ENCODE assay signal across 9 mouse cellular contexts in genomic region chr4:40837008-40837407, GRCm38 (mm10). TPM values are rescaled to one million over a fixed set of nuclear protein-coding genes. Genes with fewer than 3 reads are reported as not detected.
DNase-seq lines count a peak whose midpoint lies in the region; ATAC-seq and TF ChIP-seq lines count a peak whose summit lies in the region.
"Had no signal": no experiment of that assay in that cellular context is flagged by ENCODE, and none has a peak within 500 bp of the region (broad histone marks: within the 10 kb centered on the region; RNA-seq: fewer than 3 reads in every experiment).

No protein-coding gene starts in this region.

- no peaks in the 10 kb centered on the region for H3K9me3 ChIP-seq in hindbrain, embryonic 16.5 days (ENCODE audit: control insufficient read depth, low read length)
- H3K9me3 ChIP-seq in hindbrain, embryonic 12.5 days (replicated peaks): no peaks in the 10 kb centered on the region
- H3K9me3 ChIP-seq in limb, embryonic 13.5 days: no peaks in the 10 kb centered on the region
- H3K9me3 ChIP-seq: forebrain, embryonic 15.5 days; neural tube, embryonic 12.5 days had no signal

- H3K27ac ChIP-seq in hindbrain, embryonic 16.5 days (ENCODE audit: low read depth, low read length): peak overlapping the region; percentile 4; the same call in 1 of the 2 replicates
- no peak overlapping the region for H3K27ac ChIP-seq in hindbrain, embryonic 12.5 days
- H3K27ac ChIP-seq in spleen, adult 2 months (ENCODE audit: insufficient read depth, low read length): peak overlapping the region; percentile 14; the same call in 1 of the 2 replicates
- H3K27ac ChIP-seq in limb, embryonic 13.5 days: peak overlapping the region; percentile 48; the same call in 1 of the 2 replicates
- H3K27ac ChIP-seq: neural tube, embryonic 12.5 days had no signal

- no peak for TF ChIP-seq CTCF in spleen, adult 2 months (IDR thresholded peaks at IDR 0.05; ENCODE audit: extremely low read depth, insufficient read depth, insufficient read length, insufficient replicate concordance)

- no peak overlapping the region for H3K9ac ChIP-seq in hindbrain, embryonic 16.5 days (ENCODE audit: low read depth, low read length)
- no peak overlapping the region for H3K9ac ChIP-seq in hindbrain, embryonic 12.5 days
- no peak overlapping the region for H3K9ac ChIP-seq in limb, embryonic 13.5 days
- H3K9ac ChIP-seq: forebrain, embryonic 15.5 days; neural tube, embryonic 12.5 days had no signal

- no peaks in the 10 kb centered on the region for H3K36me3 ChIP-seq in hindbrain, embryonic 16.5 days (ENCODE audit: control insufficient read depth, insufficient read depth, low read length)
- no peaks in the 10 kb centered on the region for H3K36me3 ChIP-seq in hindbrain, embryonic 12.5 days
- H3K36me3 ChIP-seq in spleen, adult 2 months (ENCODE audit: control insufficient read depth, insufficient read depth, low read length): no peaks in the 10 kb centered on the region
- H3K36me3 ChIP-seq in limb, embryonic 13.5 days: no peaks in the 10 kb centered on the region
- H3K36me3 ChIP-seq: forebrain, embryonic 15.5 days; neural tube, embryonic 12.5 days had no signal

- no peak overlapping the region for H3K4me2 ChIP-seq in hindbrain, embryonic 16.5 days (ENCODE audit: low read length)
- H3K4me2 ChIP-seq in hindbrain, embryonic 12.5 days (replicated peaks): no peak overlapping the region
- H3K4me2 ChIP-seq in limb, embryonic 13.5 days (replicated peaks): peak overlapping the region; percentile 26; the same call in 1 of the 2 replicates
- H3K4me2 ChIP-seq: forebrain, embryonic 15.5 days; neural tube, embryonic 12.5 days had no signal

- no peak for ATAC-seq in hindbrain, embryonic 16.5 days
- no peak for ATAC-seq in hindbrain, embryonic 12.5 days (ENCODE audit: low FRiP score)
- no peak for ATAC-seq in limb, embryonic 13.5 days (ENCODE audit: low FRiP score, low read depth)
- ATAC-seq: forebrain, embryonic 15.5 days had no signal

- no peaks in the 10 kb centered on the region for H3K27me3 ChIP-seq in hindbrain, embryonic 16.5 days (replicated peaks; ENCODE audit: control insufficient read depth, insufficient read depth, low read length)
- no peaks in the 10 kb centered on the region for H3K27me3 ChIP-seq in hindbrain, embryonic 12.5 days
- H3K27me3 ChIP-seq in spleen, adult 2 months (ENCODE audit: control insufficient read depth, insufficient read depth, low read length): no peaks in the 10 kb centered on the region
- no peaks in the 10 kb centered on the region for H3K27me3 ChIP-seq in limb, embryonic 13.5 days
- H3K27me3 ChIP-seq: forebrain, embryonic 15.5 days; neural tube, embryonic 12.5 days had no signal

- no peak for DNase-seq in spleen, adult 2 months (ENCODE audit: low read depth in 1 of 2, low spot score in 2 of 2)
- DNase-seq in spleen, postnatal 36 days (ENCODE audit: low spot score in 2 of 2): no peak
- DNase-seq in adrenal gland, postnatal 4 days (ENCODE audit: low spot score in 2 of 2): no peak
- no peak for DNase-seq in Muller cell, postnatal 12 days (ENCODE audit: inconsistent ontology term)

- TF ChIP-seq POLR2A in spleen, adult 2 months (IDR thresholded peaks at IDR 0.05; ENCODE audit: low read depth, low read length): no peak

- 83% methylated on average over 3 of the region's 3 CpGs for WGBS in hindbrain, embryonic 16.5 days
- 85% methylated on average over 3 of the region's 3 CpGs for WGBS in hindbrain, embryonic 12.5 days
- WGBS in spleen, adult 2 months: 67% methylated on average over 3 of the region's 3 CpGs
- 67% methylated on average over 3 of the region's 3 CpGs for WGBS in limb, embryonic 13.5 days

- peaks cover 9% of the 10 kb centered on the region for H3K4me1 ChIP-seq in hindbrain, embryonic 16.5 days (ENCODE audit: control insufficient read depth, insufficient read depth, low read depth, low read length)
- peaks cover 7% of the 10 kb centered on the region; the same call in 1 of the 2 replicates for H3K4me1 ChIP-seq in hindbrain, embryonic 12.5 days
- H3K4me1 ChIP-seq in spleen, adult 2 months (ENCODE audit: control insufficient read depth, insufficient read depth, insufficient read length): peaks cover 35% of the 10 kb centered on the region
- H3K4me1 ChIP-seq in limb, embryonic 13.5 days: peaks cover 26% of the 10 kb centered on the region
- H3K4me1 ChIP-seq: neural tube, embryonic 12.5 days had no signal

- H3K4me3 ChIP-seq in hindbrain, embryonic 16.5 days (ENCODE audit: low read length): no peak overlapping the region
- H3K4me3 ChIP-seq in hindbrain, embryonic 12.5 days: no peak overlapping the region
- no peak overlapping the region for H3K4me3 ChIP-seq in spleen, adult 2 months (ENCODE audit: extremely low read depth, insufficient read depth, insufficient read length)
- H3K4me3 ChIP-seq in limb, embryonic 13.5 days: no peak overlapping the region
- H3K4me3 ChIP-seq: forebrain, embryonic 15.5 days; neural tube, embryonic 12.5 days had no signal

RNA-seq across cellular contexts. Expression of gene B4galt1, which starts 16.8 kb away (rescaled TPM):
- polyA plus RNA-seq in hindbrain, embryonic 16.5 days (2015; fragmentation: Nextera tagmentation; extraction: Ambion mirVana): 6.6 and 9.3 TPM in 2 replicates
- polyA plus RNA-seq in hindbrain, embryonic 12.5 days (2016; fragmentation: Nextera tagmentation; extraction: Ambion mirVana): 20.3 and 21.5 TPM in 2 replicates
- 24.6 and 37.4 TPM in 2 replicates for polyA plus RNA-seq in spleen, adult 2 months (2012; rRNA removed)
- polyA plus RNA-seq in limb, embryonic 13.5 days (2015; fragmentation: Nextera tagmentation; extraction: Ambion mirVana): 40.5 and 41.2 TPM in 2 replicates
- total RNA-seq in adrenal gland, postnatal 4 days (2021): 10 to 100 TPM; 90.1 to 98.1 TPM
